Mouse (Mus musculus) hindbrain, embryonic 11.5 days (tissue): ENCODE measurements at regions not wholly inside any gene's neighbourhood (a gene's known extent, or its start where the extent isn't known, plus 50 kb on each side); places are given as distances from the start of the nearest gene placed in this dataset.

ENCODE experiments used
- ATAC-seq: fragments of 200-750 bp; cut with Nextera tagmentation; 2 replicates; pipeline ENCODE4 v1.8.0; 2017; ENCODE audit warnings: mild to moderate bottlenecking, moderate TSS enrichment, moderate library complexity; ENCODE audit not compliant: low FRiP score
- DNase-seq: peaks from one replicate; pipeline ENCODE4 v3.0.0-alpha.2; 2015; ENCODE audit warnings: low spot score
- H3K27ac ChIP-seq: fragments of 300-500 bp; sonication (generic); 2 replicates; pipeline ENCODE4 v1.5.1; 2014; ENCODE audit warnings: mild to moderate bottlenecking, low read depth, low read length
- H3K27me3 ChIP-seq: fragments of 300-500 bp; sonication (generic); 2 replicates; pipeline ENCODE4 v1.6.1; 2014; ENCODE audit warnings: mild to moderate bottlenecking, low read length, moderate library complexity, mixed read lengths; ENCODE audit not compliant: control insufficient read depth, insufficient read depth
- H3K36me3 ChIP-seq: fragments of 300-500 bp; sonication (generic); 2 replicates; pipeline ENCODE4 v1.6.1; 2014; ENCODE audit warnings: mild to moderate bottlenecking, low read length, moderate library complexity, mixed read lengths; ENCODE audit not compliant: control insufficient read depth, insufficient read depth
- H3K4me1 ChIP-seq: fragments of 300-500 bp; sonication (generic); replicated peaks from 2 replicates; pipeline ENCODE4 v1.6.1; 2014; ENCODE audit warnings: low read length, mixed read lengths; ENCODE audit not compliant: control insufficient read depth, insufficient read depth
- H3K4me2 ChIP-seq: fragments of 300-500 bp; sonication (generic); replicated peaks from 2 replicates; pipeline ENCODE4 v1.6.1; 2014; ENCODE audit warnings: mild to moderate bottlenecking, low read depth, low read length
- H3K4me3 ChIP-seq: fragments of 300-500 bp; sonication (generic); 2 replicates; pipeline ENCODE4 v1.5.1; 2014; ENCODE audit warnings: low read depth, low read length
- H3K9ac ChIP-seq: fragments of 300-500 bp; sonication (generic); 2 replicates; pipeline ENCODE4 v1.6.1; 2014; ENCODE audit warnings: low read depth, low read length
- H3K9me3 ChIP-seq: fragments of 300-500 bp; sonication (generic); 2 replicates; pipeline ENCODE4 v1.6.1; 2016; ENCODE audit warnings: low read length; ENCODE audit not compliant: control insufficient read depth
- whole genome bisulfite sequencing: fragments of 180-500 bp; shearing (Covaris S2); extraction: QIAGEN DNeasy Blood & Tissue Kit; methylation state at CpG from one replicate; pipeline ENCODE4 v1.1.7; 2014; 5-methylcytosine and 5-hydroxymethylcytosine counted together

- DNase-seq (no peak), ATAC-seq (no peak)
- WGBS = 70% methylated on average over 13 of the region's 13 CpGs
- Histone ChIP-seq H3K9me3 (no peaks in the 10 kb centered on the region), H3K9ac (no peak overlapping the region), H3K4me1 (no peaks in the 10 kb centered on the region), H3K4me2 (no peak overlapping the region), H3K27ac (no peak overlapping the region), H3K36me3 (no peaks in the 10 kb centered on the region), H3K4me3 (no peak overlapping the region), H3K27me3 (no peaks in the 10 kb centered on the region)
These were observed 114.8 kb downstream of the 2410131K14Rik start for GRCm38 (mm10) chr5:118359646-118360373.

- Histone ChIP-seq H3K27me3 (no peaks in the 10 kb centered on the region), H3K9me3 (no peaks in the 10 kb centered on the region), H3K9ac (no peak overlapping the region), H3K27ac (no peak overlapping the region), H3K4me3 (no peak overlapping the region), H3K4me1 (no peaks in the 10 kb centered on the region), H3K36me3 (no peaks in the 10 kb centered on the region), H3K4me2 (no peak overlapping the region)
- DNase-seq (no peak), ATAC-seq (no peak)
- WGBS = 76% methylated on average over 15 of the region's 16 CpGs
These were observed 115.5 kb downstream of the 2410131K14Rik start for GRCm38 (mm10) chr5:118360374-118361064.

GRCm38 (mm10) chr5:118361133-118361852 lies 116.3 kb downstream of the 2410131K14Rik start:
- H3K36me3 ChIP-seq = no peaks in the 10 kb centered on the region
- 86% methylated on average over 13 of the region's 13 CpGs for WGBS
- H3K27me3 ChIP-seq = no peaks in the 10 kb centered on the region
- H3K27ac ChIP-seq = no peak overlapping the region
- H3K4me3 ChIP-seq = no peak overlapping the region
- H3K9me3 ChIP-seq = no peaks in the 10 kb centered on the region
- H3K4me1 ChIP-seq = no peaks in the 10 kb centered on the region
- ATAC-seq (no peak), DNase-seq (no peak)
- no peak overlapping the region for H3K9ac ChIP-seq
- H3K4me2 ChIP-seq = no peak overlapping the region

GRCm38 (mm10) chr5:118361853-118362406 lies 116.9 kb downstream of the 2410131K14Rik start:
- Histone ChIP-seq H3K4me3 (no peak overlapping the region), H3K36me3 (no peaks in the 10 kb centered on the region), H3K27ac (no peak overlapping the region), H3K9me3 (no peaks in the 10 kb centered on the region), H3K27me3 (no peaks in the 10 kb centered on the region), H3K4me2 (no peak overlapping the region), H3K4me1 (no peaks in the 10 kb centered on the region), H3K9ac (no peak overlapping the region)
- ATAC-seq (no peak), DNase-seq (no peak)
- WGBS = 84% methylated on average over 8 of the region's 8 CpGs

GRCm38 (mm10) chr5:118362738-118363137 lies 117.7 kb downstream of the 2410131K14Rik start:
- Histone ChIP-seq H3K36me3 (no peaks in the 10 kb centered on the region), H3K27me3 (no peaks in the 10 kb centered on the region), H3K27ac (no peak overlapping the region), H3K4me1 (no peaks in the 10 kb centered on the region), H3K9ac (no peak overlapping the region), H3K4me2 (no peak overlapping the region), H3K4me3 (no peak overlapping the region), H3K9me3 (no peaks in the 10 kb centered on the region)
- DNase-seq = no peak
- 62% methylated on average over 4 of the region's 4 CpGs for WGBS
- ATAC-seq = no peak

GRCm38 (mm10) chr5:118363154-118363553 lies 118.1 kb downstream of the 2410131K14Rik start:
- DNase-seq (no peak), ATAC-seq (no peak)
- no peak overlapping the region for H3K27ac ChIP-seq
- H3K36me3 ChIP-seq = no peaks in the 10 kb centered on the region
- WGBS = 76% methylated on average over 6 of the region's 6 CpGs
- H3K27me3 ChIP-seq = no peaks in the 10 kb centered on the region
- H3K9ac ChIP-seq = no peak overlapping the region
- no peak overlapping the region for H3K4me2 ChIP-seq
- no peaks in the 10 kb centered on the region for H3K4me1 ChIP-seq
- H3K9me3 ChIP-seq = no peaks in the 10 kb centered on the region
- no peak overlapping the region for H3K4me3 ChIP-seq

GRCm38 (mm10) chr5:118364646-118365045 lies 119.6 kb downstream of the 2410131K14Rik start:
- H3K4me1 ChIP-seq = no peaks in the 10 kb centered on the region
- no peak overlapping the region for H3K4me2 ChIP-seq
- H3K36me3 ChIP-seq = no peaks in the 10 kb centered on the region
- no peak for ATAC-seq
- DNase-seq = no peak
- 91% methylated on average over 4 of the region's 4 CpGs for WGBS
- no peak overlapping the region for H3K9ac ChIP-seq
- no peaks in the 10 kb centered on the region for H3K9me3 ChIP-seq
- no peak overlapping the region for H3K27ac ChIP-seq
- peaks cover 2% of the 10 kb centered on the region; the same call in 1 of the 2 replicates for H3K27me3 ChIP-seq
- H3K4me3 ChIP-seq = no peak overlapping the region

GRCm38 (mm10) chr5:118365196-118365595 lies 120.2 kb downstream of the 2410131K14Rik start:
- ATAC-seq = no peak
- Histone ChIP-seq H3K4me3 (no peak overlapping the region), H3K9me3 (no peaks in the 10 kb centered on the region), H3K4me2 (no peak overlapping the region), H3K27ac (no peak overlapping the region), H3K9ac (no peak overlapping the region), H3K27me3 (peaks cover 2% of the 10 kb centered on the region; the same call in 1 of the 2 replicates), H3K36me3 (no peaks in the 10 kb centered on the region), H3K4me1 (no peaks in the 10 kb centered on the region)
- WGBS = 78% methylated on average over 7 of the region's 7 CpGs
- DNase-seq = no peak
